Mouse (Mus musculus) megakaryocyte, embryonic 14.5 days (primary cell): Measurements from ENCODE around the gene Gm20388. TPM values are rescaled to one million over a fixed set of nuclear protein-coding genes. Genes with fewer than 3 reads are reported as not detected.
"Not testable (repeated sequence)": the region's sequence is repeated elsewhere in the genome, so short reads cannot be mapped to it uniquely, and the experiment has no call there.

Experiments used
- H3K27me3 ChIP-seq: replicated peaks from 2 replicates; pipeline ENCODE3; 2012; ENCODE audit warnings: inconsistent platforms
- H3K36me3 ChIP-seq: replicated peaks from 2 replicates; pipeline ENCODE3; 2012; ENCODE audit warnings: low read length, inconsistent platforms, mixed read lengths
- H3K4me1 ChIP-seq: 2 replicates; pipeline ENCODE4 v1.6.1; 2012; ENCODE audit warnings: inconsistent platforms
- H3K4me3 ChIP-seq: replicated peaks from 2 replicates; pipeline ENCODE3; 2012; ENCODE audit warnings: moderate library complexity, mild to moderate bottlenecking, inconsistent platforms
- H3K9me3 ChIP-seq: 2 replicates; pipeline ENCODE4 v1.6.1; 2012; ENCODE audit warnings: inconsistent platforms
- FLI1 ChIP-seq: IDR thresholded peaks from 2 replicates; pipeline ENCODE4 v1.6.1; 2012; ENCODE audit warnings: low read length, inconsistent platforms, mixed read lengths
- GATA1 ChIP-seq: IDR thresholded peaks from 3 replicates; pipeline ENCODE4 v1.6.1; 2012; ENCODE audit warnings: mixed read lengths, low read length, inconsistent platforms, borderline replicate concordance
- polyA plus RNA-seq: library from polyadenylated mRNA; stranded (reverse); fragments of >175 nt; gene quantifications from 2 replicates; pipeline ENCODE4 v1.2.3, GENCODE M21; 2012; ENCODE audit warnings: low replicate concordance; ENCODE audit not compliant: insufficient read depth

The Gm20388 gene
- polyA plus RNA-seq, 1 experiment: 111 TPM

DNA sequence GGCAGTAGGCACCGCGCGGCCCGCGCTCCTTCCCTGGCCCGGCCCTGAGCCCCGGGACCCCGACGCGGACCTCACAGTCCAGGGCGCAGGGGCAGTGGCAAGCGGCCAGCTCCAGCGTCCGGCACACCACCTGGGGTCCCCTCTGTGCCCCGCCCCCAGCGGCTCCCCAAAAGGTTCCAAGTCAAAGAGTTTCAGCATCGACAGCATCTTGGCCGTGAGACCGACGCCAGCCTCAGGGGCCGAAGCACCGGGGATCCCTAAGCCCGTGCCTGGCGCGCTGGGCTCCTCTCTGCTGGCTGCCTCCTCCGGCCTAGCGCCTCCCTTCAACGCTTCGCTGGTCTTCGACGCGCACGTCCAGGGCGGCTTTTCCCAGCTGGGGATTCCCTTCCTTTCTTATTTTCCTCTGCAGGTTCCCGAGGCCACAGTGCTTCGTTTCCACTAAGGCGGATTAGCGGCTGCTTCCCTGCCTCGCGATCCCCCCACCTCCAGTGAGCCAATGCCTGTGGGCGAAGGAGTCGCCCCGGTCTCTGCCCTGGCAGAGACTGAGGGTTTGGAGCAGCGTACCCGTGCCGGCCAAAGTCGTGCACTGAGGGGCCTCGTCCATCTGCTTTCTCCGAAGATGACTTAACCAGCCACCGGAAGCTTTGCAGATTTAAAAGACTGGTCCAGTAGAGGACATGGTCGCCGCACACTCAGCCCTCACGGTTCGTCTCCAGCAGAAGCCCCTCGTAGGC is 1218.1 kb downstream of the Gm20388 start:
- Histone ChIP-seq H3K36me3 (no peaks in the 10 kb centered on the region), H3K4me3 (no peak overlapping the region), H3K4me1 (peaks cover 30% of the 10 kb centered on the region), H3K27me3 (peaks cover 97% of the 10 kb centered on the region), H3K9me3 (no peaks in the 10 kb centered on the region)
- no peak for TF ChIP-seq FLI1

DNA sequence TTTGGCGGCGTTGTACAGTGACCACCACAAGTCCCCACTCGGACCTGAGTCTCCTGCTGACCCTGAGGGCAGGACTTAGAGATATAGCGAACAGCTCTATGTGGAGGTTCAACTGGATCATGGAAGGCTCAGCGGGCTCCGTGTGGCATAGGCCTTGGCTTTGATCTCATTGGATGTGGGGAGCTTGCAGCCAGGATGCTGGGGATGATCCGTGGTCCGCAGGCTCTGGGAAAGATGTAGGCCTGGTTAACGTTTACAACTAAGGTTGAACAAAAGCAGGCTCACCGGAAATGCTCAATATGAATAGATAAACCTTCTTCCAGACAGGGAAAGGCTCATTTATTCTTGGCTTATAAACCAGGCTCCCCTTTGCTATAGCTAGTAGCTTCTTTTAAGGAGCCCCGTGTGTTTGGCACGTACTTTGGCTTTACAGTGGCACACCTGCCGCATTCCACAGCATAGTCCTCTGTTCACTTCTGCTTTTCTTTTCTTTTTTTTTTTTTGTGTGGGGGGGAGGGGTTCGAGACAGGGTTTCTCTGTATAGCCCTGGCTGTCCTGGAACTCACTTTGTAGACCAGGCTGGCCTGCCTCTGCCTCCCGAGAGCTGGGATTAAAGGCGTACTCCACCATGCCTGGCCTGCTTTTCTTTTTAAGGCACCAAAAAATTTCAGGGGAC is 1218.8 kb downstream of the Gm20388 start:
- Histone ChIP-seq H3K27me3 (peaks cover 98% of the 10 kb centered on the region), H3K4me3 (no peak overlapping the region), H3K4me1 (peaks cover 30% of the 10 kb centered on the region), H3K9me3 (peaks cover 6% of the 10 kb centered on the region), H3K36me3 (no peaks in the 10 kb centered on the region)
- TF ChIP-seq GATA1 (no peak), FLI1 (no peak)

DNA sequence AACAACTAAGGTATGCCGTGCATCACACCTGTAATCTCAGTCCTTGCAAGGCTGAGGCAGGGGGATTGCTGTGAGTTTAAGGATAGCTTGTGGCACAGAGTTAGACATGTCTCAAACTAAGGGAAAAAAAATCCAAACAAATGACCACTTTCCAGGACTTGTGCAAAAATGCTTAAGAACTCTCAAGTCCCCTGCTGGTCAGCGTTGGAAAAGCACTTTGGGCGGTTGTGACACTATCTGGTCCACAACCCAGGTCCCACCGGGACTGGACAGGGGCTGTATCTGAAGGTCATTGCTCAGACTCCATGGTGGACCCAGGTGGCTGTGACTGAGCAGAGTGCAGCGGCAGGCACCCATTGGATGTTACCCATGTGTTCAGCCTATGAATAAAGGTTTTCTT is 1219.9 kb downstream of the Gm20388 start:
- TF ChIP-seq GATA1 (no peak), FLI1 (no peak)

DNA sequence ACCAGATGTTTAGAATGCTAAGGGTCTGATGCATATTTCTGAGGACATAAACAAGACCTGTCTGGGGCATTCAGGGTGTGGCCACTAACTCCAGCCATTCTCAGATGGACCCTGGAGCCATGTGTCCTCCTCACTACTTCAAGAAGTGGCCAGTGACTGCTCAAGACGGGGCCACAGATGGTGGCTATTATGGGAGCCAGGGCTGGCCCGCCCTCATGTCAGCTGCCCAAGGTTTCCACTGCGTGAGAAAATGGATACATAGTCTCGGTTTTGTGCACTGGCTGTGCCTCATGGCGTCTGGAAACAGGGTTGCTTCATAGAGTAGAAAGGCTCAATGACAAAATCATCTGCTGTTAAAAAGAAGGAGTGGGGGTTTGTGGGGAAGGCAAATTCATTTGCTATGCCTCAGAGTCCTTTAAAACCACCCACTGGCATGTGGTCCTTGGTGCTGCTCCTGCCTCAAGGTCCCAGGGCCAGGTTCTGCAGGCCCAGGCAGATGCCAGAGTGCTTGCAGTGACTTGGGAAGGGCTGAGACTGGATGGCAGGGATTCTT is 1222.4 kb downstream of the Gm20388 start:
- Histone ChIP-seq H3K4me1 (peaks cover 15% of the 10 kb centered on the region), H3K27me3 (peaks cover 90% of the 10 kb centered on the region), H3K4me3 (no peak overlapping the region), H3K9me3 (peaks cover 39% of the 10 kb centered on the region), H3K36me3 (no peaks in the 10 kb centered on the region)
- TF ChIP-seq GATA1 (no peak), FLI1 (no peak)

More for the DNA sequence above, 1219.9 kb downstream of the Gm20388 start:
- peaks cover 15% of the 10 kb centered on the region for H3K9me3 ChIP-seq
- H3K4me3 ChIP-seq: no peak overlapping the region
- H3K4me1 ChIP-seq: peaks cover 20% of the 10 kb centered on the region
- H3K27me3 ChIP-seq: peaks cover 97% of the 10 kb centered on the region
- no peaks in the 10 kb centered on the region for H3K36me3 ChIP-seq

DNA sequence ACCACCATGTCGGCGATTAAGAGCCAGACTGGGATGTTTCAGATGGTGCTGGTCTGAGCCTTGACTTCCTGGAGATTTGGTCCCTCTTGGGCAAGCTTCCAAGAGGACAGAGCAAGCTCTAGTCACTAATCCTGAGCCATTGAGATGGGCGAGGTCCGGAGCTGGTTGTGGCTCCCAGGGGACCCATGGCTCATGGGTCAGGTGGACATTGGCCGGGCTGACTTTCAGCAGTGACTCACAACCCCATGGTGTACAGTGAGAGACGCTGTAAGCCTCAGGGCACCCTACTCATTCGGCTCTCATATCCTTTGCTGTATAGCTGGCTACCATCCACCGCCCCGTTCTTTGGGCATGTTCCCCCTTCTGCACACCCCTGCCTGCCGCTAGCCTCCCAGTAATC is 1223.5 kb downstream of the Gm20388 start:
- H3K4me1 ChIP-seq: peaks cover 4% of the 10 kb centered on the region; the same call in 1 of the 2 replicates
- TF ChIP-seq GATA1 (no peak), FLI1 (no peak)
- H3K27me3 ChIP-seq: peaks cover 89% of the 10 kb centered on the region
- H3K9me3 ChIP-seq: peaks cover 49% of the 10 kb centered on the region
- H3K36me3 ChIP-seq: no peaks in the 10 kb centered on the region
- no peak overlapping the region for H3K4me3 ChIP-seq

DNA sequence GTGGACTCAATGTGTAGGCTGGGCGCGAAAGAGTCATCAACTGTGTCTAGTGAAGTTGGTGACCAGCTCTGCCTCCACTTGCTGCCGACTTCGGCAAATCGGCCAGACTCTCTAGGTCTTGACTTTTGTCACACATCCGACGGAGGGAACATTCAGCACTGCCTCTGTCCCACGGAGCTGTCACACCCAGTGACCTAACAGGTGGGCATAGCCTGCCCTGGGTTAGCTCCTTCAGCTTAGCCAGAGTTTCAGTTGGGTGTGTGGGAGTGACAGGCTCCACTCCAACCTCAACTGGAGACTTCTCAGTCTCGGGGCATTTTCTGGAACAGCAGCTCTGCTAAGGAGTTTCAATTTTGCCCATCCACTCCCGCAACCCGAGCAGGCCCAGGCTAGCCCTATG is 1223.9 kb downstream of the Gm20388 start:
- peaks cover 89% of the 10 kb centered on the region for H3K27me3 ChIP-seq
- no peak overlapping the region for H3K4me3 ChIP-seq
- H3K4me1 ChIP-seq: no peaks in the 10 kb centered on the region; the same call in 1 of the 2 replicates
- no peak for TF ChIP-seq GATA1
- no peak for TF ChIP-seq FLI1
- H3K36me3 ChIP-seq: no peaks in the 10 kb centered on the region
- H3K9me3 ChIP-seq: peaks cover 54% of the 10 kb centered on the region

DNA sequence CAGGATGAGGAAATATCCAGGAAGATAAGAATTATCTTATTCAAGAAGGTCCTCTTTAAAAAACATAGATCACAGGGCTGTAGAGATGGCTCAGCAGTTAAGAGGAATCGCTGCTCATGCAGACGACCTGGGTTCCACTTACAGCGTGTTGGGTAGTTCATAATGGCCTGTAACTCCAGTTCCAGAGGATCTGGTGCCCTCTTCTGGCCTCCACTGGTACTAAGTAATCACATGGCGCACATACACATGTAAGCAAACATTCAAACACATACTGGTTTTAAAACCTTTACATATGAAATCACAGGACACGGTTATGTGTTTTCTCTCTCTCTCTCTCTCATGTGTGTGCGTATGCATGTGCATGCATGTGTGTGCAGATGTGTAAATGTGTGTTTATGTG is 1226.2 kb downstream of the Gm20388 start:
- no peak for TF ChIP-seq FLI1
- H3K4me3 ChIP-seq: peak overlapping the region; percentile 33
- peaks cover 59% of the 10 kb centered on the region for H3K9me3 ChIP-seq
- no peaks in the 10 kb centered on the region for H3K4me1 ChIP-seq
- H3K27me3 ChIP-seq: peaks cover 89% of the 10 kb centered on the region
- no peaks in the 10 kb centered on the region for H3K36me3 ChIP-seq

DNA sequence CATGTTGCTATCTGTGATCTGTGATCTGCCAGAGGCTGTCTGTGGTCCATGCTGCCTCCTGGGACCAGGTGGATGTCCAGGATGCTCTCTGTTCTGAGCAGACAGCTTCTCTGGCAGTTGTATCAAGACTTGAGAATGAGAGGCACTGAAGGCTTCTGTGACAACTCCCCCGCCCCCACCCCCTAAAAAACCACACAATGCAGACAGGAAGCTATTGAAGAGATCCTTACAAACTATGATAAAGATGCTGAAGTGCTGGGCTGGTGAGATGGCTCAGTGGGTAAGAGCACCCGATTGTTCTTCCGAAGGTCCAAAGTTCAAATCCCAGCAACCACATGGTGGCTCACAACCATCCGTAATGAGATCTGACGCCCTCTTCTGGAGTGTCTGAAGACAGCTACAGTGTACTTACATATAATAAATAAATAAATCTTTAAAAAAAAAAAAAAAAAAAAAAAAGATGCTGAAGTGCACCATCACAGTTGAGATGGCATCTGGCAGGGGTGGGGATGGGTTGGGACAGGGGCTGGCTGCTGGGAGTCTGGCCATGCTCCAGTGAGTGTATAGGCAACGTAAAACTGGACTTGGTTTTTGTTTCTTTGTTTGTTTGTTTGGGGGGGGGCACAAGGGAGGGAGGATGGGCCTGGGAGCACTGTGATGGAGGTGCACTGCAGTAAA is 1235.0 kb downstream of the Gm20388 start:
- H3K27me3 ChIP-seq: peaks cover 87% of the 10 kb centered on the region
- H3K9me3 ChIP-seq: peaks cover 19% of the 10 kb centered on the region
- H3K36me3 ChIP-seq, H3K4me3 ChIP-seq: not testable (repeated sequence)
- H3K4me1 ChIP-seq: peaks cover 38% of the 10 kb centered on the region

DNA sequence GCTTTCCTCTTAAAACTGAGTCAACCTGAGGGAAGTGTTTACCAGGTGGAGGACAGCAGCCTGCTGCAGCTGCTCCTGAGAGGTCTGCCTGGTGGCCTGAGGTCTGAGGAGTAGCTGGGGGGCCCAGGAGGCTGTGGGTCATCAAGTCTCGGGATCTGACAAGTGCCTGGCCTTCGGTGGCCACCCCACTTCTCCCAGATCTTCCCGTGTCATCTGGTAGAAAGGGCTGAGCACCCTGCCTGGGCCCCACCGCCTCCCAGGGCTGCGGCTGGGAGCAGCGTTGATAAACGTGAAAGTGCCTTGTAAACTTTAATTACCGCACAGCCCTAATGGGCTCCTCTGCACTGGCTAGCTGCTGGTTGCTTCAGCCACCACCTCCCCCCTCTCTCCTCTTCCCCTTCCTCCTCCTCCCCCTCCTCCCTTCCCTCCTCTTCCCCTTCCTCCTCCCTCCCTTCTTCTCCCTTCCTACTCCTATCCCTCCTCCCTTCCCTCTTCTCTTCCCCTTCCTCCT is 1238.0 kb downstream of the Gm20388 start:
- H3K36me3 ChIP-seq: no peaks in the 10 kb centered on the region
- H3K9me3 ChIP-seq: peaks cover 19% of the 10 kb centered on the region
- H3K4me3 ChIP-seq: no peak overlapping the region
- TF ChIP-seq FLI1: no peak
- no peak for TF ChIP-seq GATA1
- peaks cover 84% of the 10 kb centered on the region for H3K27me3 ChIP-seq
- peaks cover 38% of the 10 kb centered on the region for H3K4me1 ChIP-seq

DNA sequence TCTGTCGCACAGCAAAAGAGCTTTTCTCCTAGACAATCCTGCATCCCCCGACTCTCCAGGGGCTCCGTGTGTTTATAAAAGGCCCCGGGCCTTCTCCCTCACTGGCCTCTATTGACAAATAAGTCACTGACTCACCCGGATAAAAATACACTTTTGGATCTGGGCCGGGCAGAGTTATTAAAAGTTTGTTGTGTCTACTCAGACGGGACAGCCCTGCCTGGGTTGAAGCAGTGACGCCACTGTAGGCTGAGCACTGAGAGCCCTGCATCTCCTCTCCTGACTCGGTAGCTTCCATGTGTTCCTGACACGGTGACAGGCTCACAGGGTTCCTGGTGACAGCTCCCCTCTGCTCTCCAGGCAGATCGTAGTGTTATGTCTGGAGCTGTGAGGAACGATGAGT is 1241.8 kb downstream of the Gm20388 start:
- no peak overlapping the region for H3K4me3 ChIP-seq
- H3K9me3 ChIP-seq: peaks cover 16% of the 10 kb centered on the region
- TF ChIP-seq GATA1 (no peak), FLI1 (no peak)
- peaks cover 95% of the 10 kb centered on the region for H3K27me3 ChIP-seq
- H3K4me1 ChIP-seq: peaks cover 36% of the 10 kb centered on the region
- no peaks in the 10 kb centered on the region for H3K36me3 ChIP-seq
